Mouse (Mus musculus) Patski (cell line): ENCODE data around the gene Dnajb8. TPM values are rescaled to one million over a fixed set of nuclear protein-coding genes. Genes with fewer than 3 reads are reported as not detected.

ENCODE experiments used
- ATAC-seq: fragments of 100-300 bp; one replicate; pipeline ENCODE4 v1.8.0; 2021
- CTCF ChIA-PET: fragments of 350-600 bp; sonication (Branson Sonifier 250); formaldehyde crosslinking; loops from one replicate; lab custom pipeline; 2022; ENCODE audit warnings: inconsistent platforms; lab: Charles Lee
- POLR2A ChIA-PET: fragments of 350-600 bp; sonication (Branson Sonifier 250); formaldehyde crosslinking; loops from one replicate; lab custom pipeline; 2022; ENCODE audit warnings: antibody characterized with exemption, inconsistent platforms; lab: Charles Lee
- DNase-seq: peaks from one replicate; pipeline ENCODE4 v3.0.0-alpha.2; 2011; ENCODE audit warnings: low read depth, low spot score
- H3K27me3 ChIP-seq: fragments of 371-371 bp; one replicate; pipeline ENCODE4 v1.5.1; 2021
- CTCF ChIP-seq: fragments of 100-300 bp; IDR thresholded peaks from one replicate; pipeline ENCODE4 v1.5.1; 2021
- in situ Hi-C: fragments of 300-500 bp; cut with MboI; formaldehyde crosslinking; loops from 3 replicates; pipeline ENCODE4 v1.11.1; 2018; ENCODE audit warnings: low pct_unique_long_range_greater_than_20kb, mixed read lengths
- polyA plus RNA-seq: library from polyadenylated mRNA; unstranded; gene quantifications from one replicate; pipeline ENCODE4 v1.2.3, GENCODE M21; 2021

Gene Dnajb8
- polyA plus RNA-seq, 1 experiment from 2014 or later: not detected

GRCm38 (mm10) chr6:88199001-88199717, 22.9 kb upstream of the Dnajb8 start:
- POLR2A ChIA-PET: interaction anchor here (1.1 kb wide), 1 partner anchor 80 kb away, joined by 3 read pairs; no protein-coding TSS in a partner anchor
- H3K27me3 ChIP-seq: no peaks in the 10 kb centered on the region
- in situ Hi-C loops: loop anchor here (25.0 kb wide), 1 partner anchor 663 kb away; no protein-coding TSS in a partner anchor
- CTCF ChIA-PET: no interaction called here
- TF ChIP-seq CTCF: no peak
- DNase-seq (no peak), ATAC-seq (no peak)

DNA sequence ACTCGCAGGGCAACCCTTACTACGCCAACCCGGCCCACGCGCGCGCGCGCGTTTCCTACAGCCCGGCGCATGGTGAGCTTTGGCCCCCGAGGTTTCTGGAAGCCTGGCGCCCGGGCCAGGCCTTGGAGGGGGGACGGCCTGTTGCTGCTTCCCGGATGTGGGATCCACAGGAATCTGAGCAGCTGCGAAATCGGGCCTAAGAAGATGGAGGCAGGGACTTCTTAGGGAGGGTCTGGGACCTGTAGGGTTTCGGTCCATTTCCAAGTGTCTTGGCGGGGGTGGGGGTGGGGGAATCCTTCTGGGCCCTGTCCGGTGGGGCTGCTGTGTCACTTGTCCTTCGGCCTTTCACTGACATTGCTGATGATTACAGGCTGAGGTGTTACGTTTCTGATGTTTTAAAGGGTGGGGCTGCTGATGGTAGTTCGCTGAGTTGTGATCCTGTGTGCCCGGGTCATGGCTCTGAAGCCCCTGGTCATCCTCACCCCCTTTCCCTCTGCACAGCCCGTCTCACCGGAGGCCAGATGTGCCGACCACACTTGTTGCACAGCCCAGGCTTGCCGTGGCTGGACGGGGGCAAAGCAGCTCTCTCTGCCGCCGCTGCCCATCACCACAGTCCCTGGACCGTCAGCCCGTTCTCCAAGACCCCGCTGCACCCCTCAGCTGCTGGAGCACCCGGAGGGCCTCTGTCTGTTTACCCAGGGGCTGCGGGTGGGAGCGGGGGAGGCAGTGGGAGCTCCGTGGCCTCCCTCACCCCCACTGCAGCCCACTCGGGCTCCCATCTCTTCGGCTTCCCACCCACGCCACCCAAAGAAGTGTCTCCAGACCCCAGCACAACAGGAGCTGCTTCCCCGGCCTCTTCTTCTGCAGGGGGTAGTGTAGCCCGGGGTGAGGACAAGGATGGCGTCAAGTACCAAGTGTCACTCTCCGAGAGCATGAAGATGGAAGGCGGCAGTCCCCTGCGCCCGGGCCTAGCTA, 22.1 kb upstream of the Dnajb8 start:
- DNase-seq (no peak), ATAC-seq (no peak)
- ChIA-PET CTCF (no interaction called here), POLR2A (interaction anchor here (1.1 kb wide), 1 partner anchor 10 kb away, joined by 3 read pairs; no protein-coding TSS in a partner anchor)
- in situ Hi-C loops: loop anchor here (25.0 kb wide), 1 partner anchor 662 kb away; no protein-coding TSS in a partner anchor
- TF ChIP-seq CTCF: no peak
- H3K27me3 ChIP-seq: no peaks in the 10 kb centered on the region

DNA sequence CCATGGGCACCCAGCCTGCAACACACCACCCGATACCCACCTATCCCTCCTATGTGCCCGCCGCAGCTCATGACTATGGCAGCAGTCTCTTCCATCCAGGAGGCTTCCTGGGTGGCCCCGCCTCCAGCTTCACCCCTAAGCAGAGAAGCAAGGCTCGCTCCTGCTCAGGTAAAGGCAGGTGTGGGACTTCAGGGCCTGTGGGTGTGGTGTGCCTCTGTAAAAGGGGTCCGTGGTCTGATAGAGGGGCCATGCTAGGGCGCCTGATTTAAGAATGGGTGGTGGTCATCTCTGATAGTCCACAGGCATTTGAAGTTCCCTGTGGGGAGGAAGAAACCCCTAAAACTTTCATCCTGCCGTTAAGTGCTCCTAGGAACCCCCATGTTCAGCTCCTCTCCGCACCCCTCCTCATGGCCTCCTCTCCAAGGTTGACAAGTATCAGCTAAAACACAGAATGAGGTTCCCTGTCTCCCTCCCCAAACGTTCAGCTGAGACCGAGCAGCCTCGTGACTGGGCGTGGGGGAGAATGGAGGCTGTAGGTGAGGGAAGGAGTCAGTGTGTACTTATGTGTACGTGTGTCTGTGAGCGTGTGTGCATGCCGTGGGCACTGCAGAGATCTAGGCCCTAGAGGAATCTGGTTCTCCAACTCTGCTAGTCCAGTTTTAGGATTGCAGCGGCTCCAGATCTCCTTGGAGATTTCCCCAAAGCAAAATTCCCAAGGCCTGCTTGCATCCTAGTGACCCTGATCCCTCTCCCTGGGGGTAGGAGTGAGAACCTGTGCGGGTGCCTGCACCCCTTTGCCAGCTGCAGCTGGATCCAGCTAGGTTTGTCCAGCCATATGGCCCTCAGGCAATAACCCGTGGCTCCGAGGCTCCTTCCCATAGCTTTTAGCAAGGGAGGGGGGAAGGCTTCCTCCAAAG, 21.1 kb upstream of the Dnajb8 start:
- no peak for ATAC-seq
- CTCF ChIA-PET: no interaction called here
- DNase-seq: no peak
- in situ Hi-C loops: no loop called here
- TF ChIP-seq CTCF: no peak
- POLR2A ChIA-PET: interaction anchor here (1.1 kb wide), 1 partner anchor 11 kb away, joined by 3 read pairs; no protein-coding TSS in a partner anchor
- H3K27me3 ChIP-seq: no peaks in the 10 kb centered on the region

DNA sequence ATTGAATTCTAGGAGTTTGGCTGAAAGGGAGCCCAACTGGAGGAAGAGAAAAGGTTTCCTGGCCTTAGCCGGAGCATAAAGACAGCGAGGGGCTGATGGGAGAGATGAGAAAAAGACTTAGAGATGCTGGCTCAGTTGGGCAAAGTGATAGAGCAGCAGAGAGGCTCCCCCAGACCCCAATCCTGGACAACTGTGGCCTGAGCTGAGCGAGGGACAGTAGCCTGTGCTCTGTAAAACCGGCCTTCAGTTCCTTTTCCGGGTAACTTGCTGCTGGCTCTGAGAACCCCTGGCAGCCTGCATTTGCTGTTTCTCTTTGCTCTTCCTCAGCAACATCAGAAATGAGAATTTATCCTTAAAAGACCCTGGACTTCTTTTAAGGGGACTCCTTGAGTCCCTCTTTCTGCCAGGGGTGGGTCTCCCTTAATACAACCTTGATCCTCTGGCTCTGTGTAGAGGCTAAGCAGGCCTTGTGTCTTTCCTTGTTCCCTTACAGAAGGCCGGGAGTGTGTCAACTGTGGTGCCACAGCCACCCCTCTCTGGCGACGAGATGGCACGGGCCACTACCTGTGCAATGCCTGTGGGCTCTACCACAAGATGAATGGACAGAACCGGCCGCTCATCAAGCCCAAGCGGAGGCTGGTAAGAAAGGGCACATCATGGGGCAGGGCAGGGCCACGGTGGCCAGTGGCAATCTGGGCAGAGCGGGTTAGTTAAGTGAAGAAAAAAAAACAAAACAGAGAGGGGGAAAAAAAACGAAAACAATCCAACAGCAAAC, 20.0 kb upstream of the Dnajb8 start:
- CTCF ChIA-PET: no interaction called here
- POLR2A ChIA-PET: no interaction called here
- ATAC-seq (no peak), DNase-seq (no peak)
- no peaks in the 10 kb centered on the region for H3K27me3 ChIP-seq
- in situ Hi-C loops: no loop called here
- no peak for TF ChIP-seq CTCF

GRCm38 (mm10) chr6:88202921-88203690, 19.0 kb upstream of the Dnajb8 start:
- TF ChIP-seq CTCF: no peak
- POLR2A ChIA-PET: no interaction called here
- no peaks in the 10 kb centered on the region for H3K27me3 ChIP-seq
- DNase-seq: no peak
- ATAC-seq: no peak
- in situ Hi-C loops: no loop called here
- CTCF ChIA-PET: no interaction called here

DNA sequence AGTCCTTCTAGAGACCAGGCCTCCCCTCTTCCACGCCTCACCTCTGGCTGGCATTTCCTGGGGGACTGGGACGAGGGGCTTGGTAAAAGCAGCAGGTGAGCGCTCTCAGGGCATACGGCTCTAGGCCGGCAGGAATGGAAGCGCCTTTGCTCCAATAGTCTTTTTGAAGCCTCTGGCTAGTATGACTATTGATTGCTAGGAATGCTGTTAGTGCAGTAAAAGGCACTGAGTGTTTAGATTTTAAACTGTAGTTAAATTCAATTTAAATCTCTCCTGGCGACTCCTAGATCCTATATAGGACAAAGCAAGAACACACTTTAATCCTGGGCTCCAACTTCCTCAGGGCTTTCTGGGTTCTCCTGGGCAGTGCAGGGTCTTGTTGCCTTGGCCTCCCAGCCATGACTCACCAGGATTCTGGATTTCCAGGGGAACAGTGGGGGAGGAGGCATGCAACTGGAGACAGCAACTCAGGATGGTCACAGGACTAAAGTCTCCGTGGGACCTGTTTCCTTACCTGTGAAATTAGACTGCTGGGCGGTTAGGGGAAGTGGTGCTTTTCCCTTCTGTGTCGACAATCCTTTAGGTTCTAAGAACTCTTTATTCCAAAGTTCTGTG, 18.2 kb upstream of the Dnajb8 start:
- no peak for DNase-seq
- ATAC-seq: no peak
- no peaks in the 10 kb centered on the region for H3K27me3 ChIP-seq
- CTCF ChIA-PET: no interaction called here
- no peak for TF ChIP-seq CTCF
- POLR2A ChIA-PET: no interaction called here
- in situ Hi-C loops: no loop called here

- ChIA-PET CTCF (no interaction called here), POLR2A (no interaction called here)
- no peak for TF ChIP-seq CTCF
- ATAC-seq: no peak
- DNase-seq: no peak
- in situ Hi-C loops: no loop called here
- H3K27me3 ChIP-seq: no peaks in the 10 kb centered on the region
Measured at GRCm38 (mm10) chr6:88204531-88205385, 17.3 kb upstream of the Dnajb8 start.

DNA sequence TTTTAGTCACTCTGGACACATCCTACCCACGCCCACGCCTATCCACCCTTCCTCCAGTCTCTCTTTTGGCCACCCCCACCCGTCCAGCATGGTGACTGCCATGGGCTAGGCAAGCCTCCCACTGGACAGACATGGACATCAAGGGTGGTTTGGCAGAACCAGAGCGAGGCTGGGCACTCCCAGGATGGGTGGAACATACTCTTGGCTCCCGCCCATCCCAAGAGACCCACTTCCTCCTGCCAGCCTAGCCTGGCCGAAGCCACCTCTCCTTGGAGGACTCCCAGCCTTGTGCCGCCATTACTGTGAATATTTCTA, 16.7 kb upstream of the Dnajb8 start:
- ChIA-PET CTCF (no interaction called here), POLR2A (no interaction called here)
- in situ Hi-C loops: no loop called here
- ATAC-seq: no peak
- no peak for DNase-seq
- no peak for TF ChIP-seq CTCF
- no peaks in the 10 kb centered on the region for H3K27me3 ChIP-seq
